Mouse (Mus musculus) myocyte (in vitro differentiated cells): ENCODE results near the gene Slx1b.

ENCODE experiments used
- MAX ChIP-seq: IDR thresholded peaks from one replicate; pipeline ENCODE4 v1.6.1; 2011; ENCODE audit warnings: low read depth, mild to moderate bottlenecking, control low read depth
- POLR2A ChIP-seq: IDR thresholded peaks from one replicate; pipeline ENCODE4 v1.6.1; 2011; ENCODE audit warnings: low read depth, mild to moderate bottlenecking, control low read depth, moderate library complexity; ENCODE audit not compliant: insufficient read length

DNA sequence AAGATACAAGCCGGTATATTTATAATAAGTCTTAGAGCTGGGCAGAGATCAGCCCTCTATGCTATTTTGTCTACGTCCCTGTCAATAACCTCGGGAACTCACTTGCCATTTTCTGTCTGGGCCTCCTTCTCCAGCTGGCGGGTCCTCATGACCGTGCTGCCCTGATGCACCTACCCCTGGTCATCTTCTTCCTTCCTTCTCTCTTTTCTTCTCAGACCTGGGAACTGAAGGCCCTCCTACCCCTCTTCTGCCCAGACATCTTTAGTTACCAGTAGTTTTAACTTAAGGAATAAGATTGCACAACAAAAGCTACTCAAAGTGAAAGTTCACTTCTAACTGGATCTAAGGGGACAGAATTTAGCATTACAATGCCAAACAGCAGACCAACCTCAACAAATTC, 15.9 kb downstream of the Slx1b start:
- TF ChIP-seq MAX, result no peak
- TF ChIP-seq POLR2A, result no peak
